Mouse (Mus musculus) right cerebral cortex, adult 2 months (tissue): ENCODE data around the gene Nudt11.
A peak's percentile ranks its signal among the peaks of the same experiment; 100 is the strongest.

Source experiments
- DNase-seq, 2 experiments: peaks; one replicate each; pipeline ENCODE4 v3.0.0; 2021 to 2022; ENCODE audit warnings: low spot score in 2 of 2

Nudt11 gene

DNA sequence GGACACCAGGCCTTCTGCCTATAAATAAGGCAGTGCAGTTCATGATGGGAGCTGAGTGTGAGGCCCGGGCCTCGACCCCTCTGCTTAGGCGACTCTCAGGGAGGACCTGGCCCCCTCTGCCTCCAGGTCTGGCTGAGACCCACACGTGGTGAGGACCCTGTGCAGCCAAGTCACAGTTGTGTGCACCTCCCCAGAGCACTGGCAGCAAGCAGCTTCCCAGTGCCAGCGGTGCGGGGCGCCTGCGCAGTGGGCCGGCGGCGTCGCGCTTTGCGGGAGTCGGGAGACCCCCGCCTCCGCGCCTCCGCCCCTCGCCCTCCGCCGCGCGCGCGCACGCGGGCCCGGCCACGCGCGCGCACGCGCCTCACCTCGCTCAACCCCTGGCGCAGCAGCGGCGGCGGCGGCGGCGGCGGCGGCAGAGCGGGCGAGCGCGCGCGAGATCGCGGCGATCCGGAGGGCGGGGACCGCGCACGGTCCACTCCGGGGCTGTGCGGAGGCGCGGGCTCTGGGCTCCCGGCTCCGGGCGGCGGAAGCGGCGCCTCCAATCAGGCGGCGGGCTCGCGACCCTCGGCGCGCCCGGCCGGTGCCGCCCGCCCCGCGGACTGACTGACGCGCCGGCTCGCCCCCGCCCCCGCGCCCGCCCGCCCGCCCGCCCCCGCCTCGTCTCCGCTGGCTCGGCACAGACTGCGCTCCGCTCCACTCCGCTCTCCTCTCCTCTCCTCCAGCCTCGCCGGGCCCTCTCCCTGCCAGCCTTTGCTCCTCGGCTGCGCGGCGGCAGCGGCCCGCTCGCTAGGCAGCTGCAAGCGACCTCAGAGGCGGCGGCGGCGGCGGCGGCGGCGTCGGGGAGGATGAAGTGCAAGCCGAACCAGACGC lies at the start of gene Nudt11:
TSS of gene Nudt11 (plus strand) at position 388 of the 870 bp plus-strand sequence.
- peak in 1 of 2 experiments; percentile 4 for DNase-seq

DNA sequence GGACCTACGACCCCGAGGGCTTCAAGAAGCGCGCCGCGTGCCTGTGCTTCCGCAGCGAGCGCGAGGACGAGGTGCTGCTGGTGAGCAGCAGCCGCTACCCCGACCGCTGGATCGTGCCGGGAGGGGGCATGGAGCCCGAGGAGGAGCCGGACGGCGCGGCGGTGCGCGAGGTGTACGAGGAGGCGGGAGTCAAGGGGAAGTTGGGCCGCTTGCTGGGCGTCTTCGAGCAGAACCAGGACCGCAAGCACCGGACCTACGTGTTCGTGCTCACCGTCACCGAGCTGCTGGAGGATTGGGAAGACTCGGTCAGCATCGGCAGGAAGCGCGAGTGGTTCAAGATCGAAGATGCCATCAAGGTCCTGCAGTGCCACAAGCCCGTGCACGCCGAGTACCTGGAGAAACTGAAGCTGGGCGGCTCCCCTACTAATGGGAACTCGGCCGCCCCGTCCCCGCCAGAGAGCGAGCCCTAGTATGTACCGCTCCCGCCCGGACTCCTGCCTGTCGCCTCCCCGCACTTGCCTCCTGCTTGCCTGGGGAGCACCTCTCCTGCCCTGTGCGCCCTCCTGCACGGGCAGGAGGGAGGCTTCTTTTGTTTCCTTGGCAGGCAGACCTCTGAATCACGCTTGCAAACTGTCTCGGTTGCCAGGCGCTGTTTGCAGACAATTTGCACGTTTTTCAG lies 822 bp downstream of the Nudt11 start:
- peak; percentile 4 to 11 for DNase-seq

DNA sequence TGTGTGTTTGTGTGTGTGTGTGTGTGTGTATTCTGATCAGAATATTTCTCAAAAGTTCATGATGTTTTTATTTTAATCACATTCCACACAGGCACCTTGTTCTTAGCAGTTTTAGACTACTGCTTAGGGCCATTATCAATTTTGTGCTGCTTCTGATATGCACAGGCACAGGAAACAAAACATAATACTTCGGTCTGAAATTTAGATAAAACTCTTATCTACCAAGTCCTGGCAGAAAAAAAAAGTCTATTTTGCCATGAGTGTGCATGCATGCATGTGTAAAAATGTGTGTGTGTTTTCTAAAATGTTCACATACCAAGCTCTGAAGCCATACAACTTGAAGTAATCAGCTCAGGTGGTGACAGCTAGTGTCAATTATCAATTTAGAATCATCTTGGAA lies 14.3 kb downstream of the Nudt11 start:
- no peak for DNase-seq

DNA sequence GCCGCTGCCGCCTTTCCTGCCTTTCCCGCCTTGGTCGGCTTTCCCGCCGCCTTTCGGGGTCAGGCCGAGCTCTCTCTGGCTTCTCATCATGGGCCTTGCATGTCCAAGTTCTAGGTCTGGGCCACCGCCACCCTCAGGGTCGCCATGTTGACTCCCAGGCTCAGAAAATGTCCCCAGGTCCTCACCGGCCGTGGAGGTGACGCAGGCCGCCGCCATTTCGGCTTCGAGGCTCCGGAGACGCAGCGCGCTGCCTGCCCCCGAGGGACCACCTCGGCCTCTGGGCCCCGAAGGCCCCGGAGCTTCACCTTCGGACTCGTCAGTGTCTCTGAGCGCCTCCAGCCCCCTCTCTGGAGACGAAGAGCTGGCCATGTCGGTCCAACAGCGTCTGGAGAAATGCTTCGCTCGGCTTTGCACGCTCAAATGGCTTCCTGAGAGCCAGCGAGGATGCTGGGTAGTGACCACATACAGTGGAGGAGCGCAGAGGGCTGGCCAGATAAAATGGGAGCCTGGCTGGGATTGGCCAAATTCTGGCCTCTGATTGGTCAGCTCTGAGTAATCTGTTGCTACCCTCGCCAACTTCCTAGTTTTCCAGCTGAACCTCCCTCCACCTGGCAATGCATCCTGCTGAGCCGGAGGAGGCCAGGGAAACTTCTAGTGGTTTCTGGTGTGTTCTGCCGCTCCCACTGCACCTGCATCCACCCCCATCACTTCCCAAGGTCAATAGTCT lies 35.9 kb downstream of the Nudt11 start, which contains the start of gene AU022751:
TSS of gene AU022751 (minus strand) at position 466 of the 727 bp plus-strand sequence.
- no peak for DNase-seq

DNA sequence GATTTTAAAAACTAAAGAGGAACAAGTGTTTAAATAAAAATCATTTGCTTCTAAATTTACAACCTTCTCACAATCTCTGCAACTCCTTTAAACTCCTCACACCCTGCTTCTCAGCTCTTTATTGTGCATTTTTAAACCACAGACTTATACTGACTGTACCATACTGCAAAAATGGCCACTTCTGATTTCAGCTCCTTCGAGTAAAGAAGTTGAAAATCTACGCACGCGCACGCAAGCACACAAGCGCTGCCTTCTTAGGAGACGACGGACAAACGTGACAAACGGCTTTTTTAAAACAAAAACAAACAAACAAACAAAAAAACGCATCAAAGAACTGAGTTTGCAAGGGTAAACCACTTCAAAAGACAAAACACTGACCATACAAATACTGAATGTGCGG lies 44.3 kb downstream of the Nudt11 start:
- peak in 1 of 2 experiments; percentile 18 for DNase-seq

- DNase-seq: peak; percentile 50 to 64
These were observed 44.9 kb downstream of the Nudt11 start for GRCm38 (mm10) chrX:6091996-6092757.
